Mouse (Mus musculus) c-Kit-positive CD71-positive TER-119-negative erythroid progenitor cells, embryonic 14.5 days (primary cell): ENCODE data around the gene Hcn2.

ENCODE experiments used
- DNase-seq: peaks from one replicate; pipeline ENCODE4 v3.0.0-alpha.2; 2013; ENCODE audit warnings: low read depth

The Hcn2 gene

GRCm38 (mm10) chr10:79709307-79709706 lies 7.1 kb upstream of the Hcn2 start:
- no peak for DNase-seq

GRCm38 (mm10) chr10:79712029-79712428 lies 4.4 kb upstream of the Hcn2 start:
- no peak for DNase-seq

DNA sequence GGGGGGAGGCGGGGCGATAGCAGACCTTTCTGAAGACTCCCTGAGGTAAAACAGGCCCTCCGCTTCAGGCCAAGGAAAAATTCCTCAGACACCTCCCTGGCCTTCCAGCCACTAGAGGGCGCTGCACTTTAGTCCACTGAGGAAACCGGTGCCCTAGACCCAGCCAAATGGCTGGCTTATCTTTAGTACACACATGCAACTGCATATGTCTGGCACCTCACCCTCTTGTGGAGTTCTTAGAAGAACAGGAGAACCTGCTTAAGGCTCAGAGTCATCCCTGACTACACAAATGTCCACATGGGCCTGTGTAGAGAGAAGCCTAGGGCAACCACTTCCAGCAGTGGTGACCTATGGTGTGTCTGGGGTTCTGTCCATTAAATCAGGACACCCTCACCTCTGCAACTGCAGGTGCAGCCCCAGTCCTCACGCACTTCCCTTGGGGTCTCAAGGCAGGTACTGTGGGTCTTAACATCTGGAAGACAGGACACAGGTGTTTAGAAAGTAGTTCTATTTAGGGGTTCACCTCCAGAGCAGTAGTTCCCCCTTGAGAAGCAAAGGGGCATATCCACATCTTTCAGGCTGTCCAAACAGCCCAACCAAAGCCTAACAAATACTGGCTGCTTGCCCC lies 3.8 kb upstream of the Hcn2 start:
- DNase-seq, result peak; percentile 97

DNA sequence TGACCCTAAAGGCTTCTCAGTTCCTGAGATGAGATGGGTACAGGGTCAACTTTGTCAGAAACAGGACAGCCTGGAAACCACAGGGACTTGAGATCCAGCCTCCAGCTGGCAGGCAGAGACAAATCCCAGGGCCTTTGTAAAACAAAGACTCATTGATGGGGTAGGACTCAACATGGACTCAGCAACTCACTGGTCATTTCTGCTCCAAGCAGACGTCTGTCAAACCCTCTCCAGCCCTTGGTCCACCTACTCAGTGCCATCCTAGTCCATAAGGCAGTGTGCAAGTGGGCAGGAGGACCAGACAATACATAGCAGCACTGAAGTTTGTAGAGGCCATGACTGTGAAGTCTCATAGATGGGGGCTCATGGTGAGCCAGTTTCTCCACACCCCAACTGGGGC lies 3.3 kb upstream of the Hcn2 start:
- DNase-seq, result no peak

- DNase-seq, result no peak
Observed at GRCm38 (mm10) chr10:79714996-79715395, 1.4 kb upstream of the Hcn2 start.

DNA sequence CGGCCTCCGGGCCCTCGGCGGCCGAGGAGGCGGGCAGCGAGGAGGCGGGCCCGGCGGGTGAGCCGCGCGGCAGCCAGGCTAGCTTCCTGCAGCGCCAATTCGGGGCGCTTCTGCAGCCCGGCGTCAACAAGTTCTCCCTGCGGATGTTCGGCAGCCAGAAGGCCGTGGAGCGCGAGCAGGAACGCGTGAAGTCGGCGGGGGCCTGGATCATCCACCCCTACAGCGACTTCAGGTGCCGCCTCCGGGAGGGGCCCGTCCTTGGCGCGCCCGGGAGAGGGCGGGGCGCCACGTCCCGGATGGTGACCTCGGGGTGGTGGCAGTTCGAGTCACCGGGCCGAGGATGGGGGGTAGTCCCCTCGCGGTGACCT lies 538 bp downstream of the Hcn2 start:
- no peak for DNase-seq

- DNase-seq, result peak; percentile 89
Observed at GRCm38 (mm10) chr10:79717640-79718357, 1.4 kb downstream of the Hcn2 start.

DNA sequence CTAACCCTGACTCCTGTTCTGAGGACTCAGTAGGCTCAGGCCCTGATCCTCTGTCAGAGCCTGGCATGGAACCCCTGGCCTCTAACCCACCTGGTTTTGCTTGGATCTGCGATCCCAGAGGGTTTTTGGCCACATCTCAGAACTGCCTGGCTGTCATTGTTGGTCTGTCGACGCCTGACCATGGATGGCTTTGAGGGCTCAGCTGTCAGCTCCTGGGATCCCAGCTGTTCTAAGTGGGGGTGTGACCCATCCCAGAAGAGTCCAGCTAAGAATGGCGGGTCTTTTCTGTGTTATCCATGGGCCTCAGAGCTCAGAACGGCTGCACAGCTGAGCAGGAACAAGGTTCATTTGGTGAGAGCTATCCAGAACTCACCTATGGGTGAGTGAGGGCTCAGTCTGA lies 4.7 kb downstream of the Hcn2 start:
- no peak for DNase-seq

- DNase-seq, result no peak
Observed at GRCm38 (mm10) chr10:79723047-79723446, 6.6 kb downstream of the Hcn2 start.

DNA sequence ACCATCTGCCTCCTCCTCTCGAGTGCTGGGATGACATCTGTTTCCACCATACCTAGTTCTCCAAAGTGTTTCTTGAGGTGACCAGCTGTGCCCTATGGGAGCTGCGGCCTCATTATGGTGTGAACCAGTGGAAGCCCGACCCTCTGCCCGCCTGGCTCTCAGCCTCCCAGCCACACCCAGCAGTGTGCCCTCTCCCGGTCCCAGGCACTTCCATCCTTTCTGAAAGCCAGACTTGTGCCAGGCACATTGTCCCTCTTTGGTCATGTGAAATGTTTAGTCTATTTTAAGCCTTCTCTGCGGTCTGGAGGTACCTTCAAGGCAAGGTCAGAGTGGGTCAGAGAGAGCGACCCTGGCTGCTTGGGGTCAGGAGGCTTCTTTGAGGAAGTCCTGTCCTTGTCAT lies 7.3 kb downstream of the Hcn2 start:
- DNase-seq, result no peak

DNA sequence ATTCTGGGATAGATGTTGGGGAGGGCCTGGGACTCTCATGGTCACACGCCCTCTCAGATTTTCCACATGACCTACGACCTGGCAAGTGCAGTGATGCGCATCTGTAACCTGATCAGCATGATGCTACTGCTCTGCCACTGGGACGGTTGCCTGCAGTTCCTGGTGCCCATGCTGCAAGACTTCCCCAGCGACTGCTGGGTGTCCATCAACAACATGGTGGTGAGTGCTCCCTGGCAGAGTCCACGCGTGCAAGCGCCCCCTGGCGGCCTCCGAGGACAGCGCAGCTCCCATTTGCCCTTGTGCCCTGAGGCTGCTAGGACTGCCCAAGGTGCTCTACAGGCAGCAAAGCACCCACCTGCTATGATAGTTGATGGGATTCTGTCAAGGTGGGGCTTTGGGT lies 9.7 kb downstream of the Hcn2 start:
- no peak for DNase-seq

- DNase-seq, result no peak
Observed at GRCm38 (mm10) chr10:79728323-79729249, 12.2 kb downstream of the Hcn2 start.

GRCm38 (mm10) chr10:79729357-79729965 lies 13.0 kb downstream of the Hcn2 start:
- no peak for DNase-seq

DNA sequence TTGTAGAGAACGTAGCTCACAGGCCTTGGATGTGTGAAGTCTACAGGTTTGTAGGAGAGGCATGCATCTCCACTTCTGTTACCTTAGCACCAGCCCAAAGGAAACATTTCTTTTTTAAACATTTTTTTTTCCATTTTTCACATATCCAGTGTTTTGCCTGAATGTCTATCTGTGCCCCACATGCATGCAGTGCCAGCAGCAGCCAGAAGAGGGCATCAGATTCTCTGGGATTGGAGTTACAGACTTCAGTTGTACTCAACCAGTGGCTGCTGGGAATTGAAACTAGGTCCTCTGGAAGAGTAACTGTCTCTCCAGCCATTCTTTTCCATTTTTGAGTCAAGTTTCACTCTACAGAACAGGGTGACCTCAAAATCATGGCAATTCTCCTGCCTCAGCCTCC lies 16.1 kb downstream of the Hcn2 start:
- DNase-seq, result no peak

- no peak for DNase-seq
Observed at GRCm38 (mm10) chr10:79733847-79734246, 17.4 kb downstream of the Hcn2 start.

DNA sequence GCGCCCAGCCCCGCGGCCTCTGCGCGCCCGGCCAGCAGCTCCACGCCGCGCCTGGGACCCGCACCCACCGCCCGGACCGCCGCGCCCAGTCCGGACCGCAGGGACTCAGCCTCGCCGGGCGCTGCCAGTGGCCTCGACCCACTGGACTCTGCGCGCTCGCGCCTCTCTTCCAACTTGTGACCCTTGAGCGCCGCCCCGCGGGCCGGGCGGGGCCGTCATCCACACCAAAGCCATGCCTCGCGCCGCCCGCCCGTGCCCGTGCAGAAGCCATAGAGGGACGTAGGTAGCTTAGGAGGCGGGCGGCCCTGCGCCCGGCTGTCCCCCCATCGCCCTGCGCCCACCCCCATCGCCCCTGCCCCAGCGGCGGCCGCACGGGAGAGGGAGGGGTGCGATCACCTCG lies 18.9 kb downstream of the Hcn2 start:
- no peak for DNase-seq

- DNase-seq, result no peak
Observed at GRCm38 (mm10) chr10:79736706-79737105, 20.3 kb downstream of the Hcn2 start.

DNA sequence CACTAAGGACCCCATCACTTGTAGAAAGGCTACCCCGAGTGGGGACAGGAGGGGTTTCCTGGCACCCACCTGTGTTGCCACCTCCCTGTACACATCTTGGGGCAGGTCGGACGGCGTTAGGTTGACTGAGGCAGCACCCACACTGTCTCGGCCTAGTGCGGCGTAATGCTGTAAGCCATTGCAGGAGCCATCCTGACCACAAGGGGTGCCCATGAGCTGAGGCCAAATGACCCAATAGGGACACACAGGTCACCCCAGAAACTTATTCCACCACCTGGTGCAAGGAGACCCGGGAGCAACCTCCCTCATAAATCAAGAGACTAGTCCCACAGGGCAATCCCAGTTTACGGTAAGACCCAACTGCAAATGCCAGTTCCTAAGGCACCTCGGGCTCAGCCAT lies 21.8 kb downstream of the Hcn2 start:
- no peak for DNase-seq

GRCm38 (mm10) chr10:79739234-79739633 lies 22.8 kb downstream of the Hcn2 start:
- DNase-seq, result no peak

DNA sequence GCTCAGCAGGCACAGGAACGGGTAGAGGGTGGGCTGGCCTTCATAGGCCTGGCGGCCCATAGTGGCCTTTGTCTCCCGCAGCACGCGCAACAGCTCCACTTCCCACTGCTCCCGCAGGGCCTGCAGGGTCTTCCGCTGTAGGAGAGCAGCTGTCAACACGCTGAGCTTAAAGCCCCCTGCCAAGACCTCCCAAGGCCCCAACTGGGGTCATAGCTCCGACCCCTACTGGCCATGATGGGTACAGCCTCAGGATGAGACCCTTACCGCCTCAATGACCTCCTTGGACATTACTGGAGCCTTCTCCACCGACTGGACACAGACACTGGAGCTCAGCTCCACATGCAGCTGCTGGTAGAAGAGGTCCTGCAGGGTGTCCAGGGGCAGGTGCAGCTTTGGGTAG lies 24.4 kb downstream of the Hcn2 start:
- no peak for DNase-seq

GRCm38 (mm10) chr10:79743161-79743560 lies 26.7 kb downstream of the Hcn2 start:
- DNase-seq, result no peak

DNA sequence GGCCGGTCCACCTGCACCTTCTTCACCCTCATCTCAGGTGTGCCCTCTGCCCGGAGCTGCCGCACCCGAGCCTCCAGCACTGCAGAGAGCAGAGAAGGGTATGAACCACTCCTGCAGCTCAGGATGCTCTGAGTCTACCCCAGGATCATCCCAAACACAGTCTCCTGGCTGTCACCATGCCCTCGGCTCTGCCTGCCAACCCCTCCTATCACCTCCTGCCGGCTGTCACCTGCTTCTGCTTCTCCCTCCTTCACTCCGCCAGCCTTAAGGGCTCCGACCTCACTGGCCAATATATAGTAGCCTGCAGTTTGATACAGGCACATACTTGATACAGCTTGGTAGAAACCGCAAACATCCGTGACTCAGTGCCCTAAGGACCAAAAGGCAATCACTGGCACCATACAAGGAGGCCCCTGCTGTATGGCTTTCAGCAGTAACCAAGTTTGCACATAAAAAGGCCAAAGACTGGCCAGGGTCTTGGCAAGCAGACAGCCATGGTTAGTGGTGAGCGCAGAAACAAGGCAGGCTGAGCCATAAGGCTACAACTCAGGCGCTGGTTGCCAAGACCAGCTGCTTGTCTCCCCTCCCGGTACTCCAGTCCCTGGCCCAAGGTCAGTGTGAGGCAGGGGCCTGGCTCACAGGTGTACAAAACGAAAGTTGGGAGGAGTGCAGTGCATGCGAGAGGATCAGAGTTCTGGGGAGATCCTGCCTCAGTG lies 27.4 kb downstream of the Hcn2 start:
- DNase-seq, result no peak
